Mouse (Mus musculus) R1 (cell line): Measurements from ENCODE around the gene Gm382.

Experiments used
- DNase-seq: peaks from one replicate; pipeline ENCODE4 v3.0.0-alpha.2; 2018; ENCODE audit warnings: low read depth, low spot score

Gene Gm382

DNA sequence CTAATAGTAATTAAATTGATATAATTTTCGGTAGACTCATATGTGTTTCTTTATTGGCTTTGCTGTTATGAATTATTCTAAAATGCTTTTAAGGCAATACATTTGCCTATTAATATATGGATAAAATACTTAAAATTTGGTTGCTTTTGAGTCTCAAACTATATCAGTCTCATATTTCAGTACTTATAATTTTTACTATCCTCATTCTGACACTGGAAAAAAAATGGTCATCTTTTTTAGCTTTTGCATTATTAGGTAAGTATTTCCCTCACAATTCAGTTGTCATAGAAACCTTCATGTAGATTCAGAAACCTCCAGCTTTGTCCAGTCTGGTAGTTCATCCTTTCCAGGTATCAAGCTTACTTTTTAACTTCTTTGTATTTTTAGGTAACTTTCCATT is at the start of gene Gm382:
Gene Gm382 (plus strand): TSS at position 301 of the 400 bp plus-strand sequence.
- no peak for DNase-seq

DNA sequence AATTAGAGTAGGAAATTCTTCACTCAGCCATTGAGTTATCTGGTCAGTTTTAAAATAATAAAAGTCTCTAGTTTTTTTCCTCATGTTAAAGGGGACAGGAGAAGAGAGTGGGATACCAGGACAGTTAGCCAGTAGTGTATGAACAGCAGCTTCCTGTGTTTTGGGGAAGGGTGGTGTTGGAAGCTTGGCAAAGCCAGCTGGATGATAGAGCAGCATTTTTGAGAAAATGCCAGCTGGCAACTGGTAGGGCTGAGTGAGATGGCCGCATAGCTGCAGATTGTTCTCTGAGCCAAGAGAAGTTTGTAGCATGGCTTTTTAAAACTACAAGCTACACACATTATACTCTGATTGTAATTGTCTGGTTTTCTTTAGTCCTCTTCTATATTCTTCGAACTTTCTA is 30.4 kb downstream of the Gm382 start:
- no peak for DNase-seq

DNA sequence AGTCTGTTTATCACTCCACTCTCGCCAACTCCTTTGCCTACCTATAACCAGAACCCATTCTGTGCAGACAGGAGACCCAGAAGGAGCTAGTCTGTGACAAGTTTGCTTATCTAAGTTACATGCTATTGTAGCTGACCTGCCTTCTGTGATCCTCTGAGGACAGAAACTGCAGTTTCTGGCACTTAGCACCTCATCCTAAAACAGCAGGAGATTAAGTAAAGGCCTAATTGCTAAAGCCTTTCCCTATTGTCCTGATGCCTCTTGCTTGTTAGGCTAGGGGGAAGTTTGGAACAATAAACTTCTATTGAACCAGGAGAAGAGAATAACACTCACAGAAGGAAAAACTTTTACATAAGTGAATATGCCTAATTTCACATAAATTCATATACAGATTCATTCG is 51.5 kb downstream of the Gm382 start:
- DNase-seq: peak; percentile 88

DNA sequence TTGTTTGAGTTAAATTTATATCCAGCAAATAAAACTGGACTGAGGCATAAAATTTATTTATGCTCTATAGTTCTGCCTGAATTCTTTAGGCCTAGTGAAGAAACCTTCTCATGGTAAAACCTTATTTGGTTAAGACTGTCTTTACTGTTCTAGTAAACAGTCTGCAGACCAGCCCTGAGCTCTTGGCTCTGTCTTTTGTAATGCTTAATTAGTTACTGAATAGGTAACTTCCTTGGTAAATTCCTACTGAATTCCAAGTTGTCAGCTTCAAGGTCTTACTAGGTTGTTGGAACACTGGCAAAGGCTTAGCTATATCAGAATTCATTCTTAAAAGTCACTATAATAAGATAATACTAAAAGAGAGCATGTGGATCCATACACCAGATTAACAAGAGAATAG is 53.3 kb downstream of the Gm382 start:
- DNase-seq: peak; percentile 78

DNA sequence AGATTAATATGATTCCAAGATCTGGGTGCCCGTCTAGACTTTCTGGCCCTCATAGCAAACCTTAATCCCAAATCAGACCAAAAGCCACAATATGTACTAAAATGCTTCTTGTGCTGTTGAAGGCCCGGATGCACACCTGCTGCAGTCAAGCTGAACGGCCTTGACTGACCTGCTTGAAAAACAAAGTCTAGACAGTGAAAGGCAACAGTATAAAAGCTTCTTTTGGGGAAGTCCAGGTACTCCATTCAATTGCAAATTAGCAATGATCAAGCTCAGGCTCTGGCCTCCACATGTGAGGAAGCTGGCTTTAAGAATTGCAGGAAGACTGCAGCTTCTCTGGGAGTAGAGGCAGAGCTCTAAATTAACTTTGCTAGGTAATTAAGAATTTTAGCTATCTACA is 54.2 kb downstream of the Gm382 start:
- peak; percentile 91 for DNase-seq

DNA sequence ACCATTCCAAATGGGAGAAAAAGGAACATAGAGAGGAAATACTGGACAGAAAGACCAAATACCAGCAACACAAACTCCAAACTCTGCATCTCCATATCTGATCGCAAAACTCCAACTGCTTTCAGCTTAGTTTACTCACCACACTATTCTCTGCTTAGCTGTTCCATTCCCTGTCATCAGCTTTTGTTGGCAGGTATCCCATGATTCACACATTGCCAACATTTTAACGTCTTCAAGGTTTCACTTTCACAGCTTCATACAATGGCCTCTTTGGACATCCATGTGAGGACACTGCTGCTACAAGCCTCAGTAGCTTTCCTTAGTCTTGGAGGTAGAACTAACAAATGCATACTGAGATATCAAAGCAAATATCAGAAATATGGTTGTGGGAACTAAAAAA is 64.6 kb downstream of the Gm382 start:
- no peak for DNase-seq
